Mouse (Mus musculus) ovary, postnatal 36 days (tissue): Measurements from ENCODE around the gene Plekhg6.

ENCODE experiments used
- DNase-seq: peaks from one replicate; pipeline ENCODE4 v3.0.0; 2022; ENCODE audit warnings: low spot score, mixed read lengths

Plekhg6 gene

DNA sequence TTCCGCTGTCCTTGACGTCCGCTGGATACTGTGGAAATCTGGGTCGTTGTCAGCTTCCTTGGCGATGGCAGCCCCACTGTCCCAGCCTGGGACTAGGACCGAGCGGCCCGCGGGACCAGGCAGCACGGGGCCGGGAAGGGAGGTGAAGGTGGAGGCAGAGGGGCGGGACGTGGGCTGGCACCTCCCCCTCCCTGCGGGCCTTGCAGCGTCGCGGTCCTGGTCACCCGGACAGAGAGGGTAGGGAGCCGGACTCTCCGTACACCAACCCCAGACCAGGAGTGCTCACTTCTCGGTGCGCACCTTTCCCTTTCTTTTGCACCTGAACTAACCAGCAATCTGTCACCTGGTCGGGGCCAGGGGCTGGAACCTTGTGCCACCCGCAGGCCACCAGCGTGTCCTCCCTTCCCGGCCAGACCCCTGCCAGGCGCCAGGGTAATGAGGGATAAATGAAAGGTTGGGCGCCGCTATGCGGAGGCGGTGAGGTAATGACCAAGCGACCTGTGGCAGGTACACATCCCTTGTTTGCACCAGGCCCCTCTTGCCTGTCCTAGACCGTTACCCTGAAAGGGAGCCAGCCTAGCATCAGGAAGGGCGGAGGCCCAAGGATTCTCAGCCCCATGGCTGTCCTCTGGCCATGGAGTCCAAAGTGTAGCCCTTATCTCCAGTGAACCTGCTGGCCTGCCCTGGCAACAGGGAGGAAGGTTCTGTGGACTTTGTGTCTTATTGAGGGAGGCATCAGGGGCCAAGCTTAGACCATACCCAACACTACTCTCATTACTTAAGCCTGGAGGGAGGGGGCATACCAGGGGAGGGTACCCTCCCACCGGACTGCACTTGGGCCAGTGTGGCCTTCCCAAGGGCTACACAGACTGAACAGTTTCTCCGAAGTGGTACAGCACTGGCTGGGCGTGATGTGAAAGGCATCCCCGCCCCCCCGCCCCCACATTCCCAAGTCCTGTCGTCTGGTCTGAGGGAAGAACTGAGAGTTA lies at the start of gene Plekhg6:
Plekhg6 (minus strand) TSS at position 422 of the 989 bp plus-strand sequence.
- DNase-seq: peak; percentile 43

DNA sequence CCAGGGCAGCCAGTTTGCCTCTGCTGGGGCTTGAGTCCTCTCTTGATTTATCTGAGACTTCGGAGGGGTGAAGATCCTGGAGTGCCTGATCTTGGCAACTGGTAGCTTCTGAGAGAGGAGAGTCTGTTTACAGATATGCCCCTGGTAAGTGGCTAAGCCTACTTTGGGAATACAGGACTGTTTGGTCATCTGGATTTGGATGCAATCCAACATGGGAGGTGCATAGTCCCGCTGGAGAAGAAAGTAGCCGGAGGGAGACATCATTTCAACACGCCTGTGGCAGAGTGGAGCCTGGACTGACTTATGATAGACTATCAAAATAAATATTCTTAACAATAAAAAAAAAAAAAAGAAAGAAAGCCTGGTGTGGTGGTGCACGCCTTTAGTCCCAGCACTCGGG lies 49.1 kb upstream of the Plekhg6 start:
- no peak for DNase-seq

DNA sequence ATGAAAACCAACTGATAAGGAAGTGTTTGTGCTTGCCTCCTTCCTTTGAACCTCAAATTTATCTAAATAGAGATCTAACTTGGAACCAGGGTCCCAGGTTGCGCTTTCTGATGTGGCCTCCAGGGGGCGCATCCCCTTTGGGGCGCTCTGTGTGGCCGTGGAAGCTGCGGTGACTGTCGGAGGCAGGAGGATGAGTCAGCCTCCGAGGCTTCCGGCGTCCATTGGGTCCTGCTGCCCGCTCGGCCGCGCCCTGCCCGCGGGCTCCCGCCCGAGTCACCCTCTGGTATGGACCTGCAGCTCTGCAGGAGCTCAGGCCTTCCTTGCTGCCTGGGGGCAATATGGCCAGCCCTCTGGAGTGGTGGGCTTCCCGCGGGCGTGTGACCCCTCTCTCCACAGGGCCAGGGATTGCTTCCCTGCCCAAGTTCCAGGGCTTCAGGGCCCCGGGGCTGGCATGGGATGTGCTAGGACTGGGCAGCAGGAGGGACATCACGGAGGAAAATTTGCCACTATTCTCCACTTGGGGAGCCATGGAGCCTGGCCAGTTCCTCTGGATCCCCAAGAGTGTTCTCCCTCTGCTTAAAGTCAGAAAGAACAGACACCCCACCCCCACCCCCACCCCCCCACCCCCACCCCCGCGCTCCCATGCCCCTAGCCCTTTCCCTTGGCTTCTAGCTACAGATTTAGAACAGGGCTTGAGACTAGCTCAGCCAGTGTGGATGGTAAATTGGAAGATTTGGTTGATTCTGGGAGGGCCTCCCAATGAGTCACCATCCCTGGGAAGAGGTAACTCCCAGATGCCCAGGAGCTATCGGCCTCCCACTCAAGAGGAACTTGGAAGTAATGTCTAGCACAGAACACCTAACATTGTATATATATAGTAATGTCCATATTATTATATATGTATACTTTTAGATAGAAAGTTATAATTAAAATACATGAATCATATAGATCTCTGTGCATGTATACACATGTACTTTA lies 46.1 kb upstream of the Plekhg6 start:
- peak; percentile 79 for DNase-seq

- no peak for DNase-seq
These were observed 44.9 kb upstream of the Plekhg6 start for GRCm38 (mm10) chr6:125425205-125426090.

GRCm38 (mm10) chr6:125424156-125424555 lies 43.6 kb upstream of the Plekhg6 start:
- no peak for DNase-seq

- no peak for DNase-seq
These were observed 42.9 kb upstream of the Plekhg6 start for GRCm38 (mm10) chr6:125423507-125423906.

DNA sequence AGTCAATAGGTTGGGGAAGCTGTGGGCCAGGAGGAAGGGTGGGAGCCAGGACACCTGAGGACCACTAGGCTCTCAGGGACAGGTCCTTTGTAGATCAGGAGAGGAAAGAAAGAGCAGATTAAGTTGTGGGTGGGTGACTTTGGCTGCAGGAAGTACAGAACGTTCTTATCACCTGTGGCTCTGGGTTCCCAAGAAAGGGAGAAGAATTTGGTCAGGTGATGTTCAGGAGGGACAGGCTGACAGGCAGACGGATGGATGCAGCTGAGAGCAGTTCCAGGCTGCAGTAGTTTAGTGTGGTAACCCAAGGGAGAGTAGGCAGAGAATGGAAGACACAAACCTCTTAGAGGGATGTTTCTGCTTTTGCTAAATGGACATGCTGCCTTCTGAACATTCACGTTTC lies 42.5 kb upstream of the Plekhg6 start:
- no peak for DNase-seq

GRCm38 (mm10) chr6:125422051-125422822 lies 41.6 kb upstream of the Plekhg6 start:
- DNase-seq: peak; percentile 76

GRCm38 (mm10) chr6:125420458-125421063 lies 40.0 kb upstream of the Plekhg6 start:
- no peak for DNase-seq

DNA sequence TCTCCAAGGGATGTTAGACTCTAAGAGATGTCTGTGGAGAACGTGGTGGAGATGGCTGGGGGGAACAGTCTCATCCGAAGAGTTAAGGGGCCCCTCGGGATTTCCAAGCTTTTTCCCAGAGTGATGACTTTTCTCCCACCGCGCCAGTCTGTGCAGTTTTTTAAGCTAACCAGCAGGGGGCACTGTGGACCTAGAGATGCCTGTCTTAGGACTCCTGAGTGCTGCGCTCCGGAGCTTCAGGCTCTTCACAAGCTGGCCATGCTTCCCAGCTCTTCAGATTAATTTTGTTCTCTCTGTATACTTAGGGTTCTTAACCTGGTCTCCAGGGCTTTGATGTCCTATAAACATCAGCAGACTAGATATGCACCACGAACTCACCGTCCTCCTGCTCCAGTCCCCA lies 38.2 kb upstream of the Plekhg6 start:
- DNase-seq: peak; percentile 71

GRCm38 (mm10) chr6:125413326-125413725 lies 32.7 kb upstream of the Plekhg6 start:
- no peak for DNase-seq

- DNase-seq: no peak
These were observed 31.1 kb upstream of the Plekhg6 start for GRCm38 (mm10) chr6:125411661-125412060.

DNA sequence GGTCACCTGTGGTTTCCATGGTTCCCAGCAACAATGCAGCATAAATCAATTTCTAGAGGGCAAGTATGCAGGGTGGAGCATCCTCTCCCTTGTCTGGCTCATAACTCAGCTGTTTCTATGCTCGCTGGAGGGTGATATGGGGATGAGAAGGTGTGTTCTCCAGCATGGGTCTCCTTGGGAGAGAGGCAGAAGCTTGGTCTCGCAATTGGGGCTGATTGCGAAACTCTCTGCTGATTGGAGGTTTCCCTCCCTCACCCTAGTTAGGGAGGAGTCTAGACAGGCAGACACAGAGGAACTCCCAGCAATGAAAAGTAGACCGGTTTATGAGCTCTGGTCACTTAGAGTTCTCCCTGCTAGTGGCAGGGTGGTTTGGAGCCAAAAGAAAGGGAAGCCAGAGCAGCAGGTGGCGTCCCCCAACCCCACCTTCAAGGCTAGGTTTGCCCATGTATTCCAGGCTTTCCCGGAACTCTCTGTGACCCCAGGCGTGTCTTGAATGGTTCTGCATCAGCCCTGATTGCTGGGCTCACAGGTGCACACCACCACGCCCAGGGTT lies 30.5 kb upstream of the Plekhg6 start:
- no peak for DNase-seq

- no peak for DNase-seq
These were observed 30.0 kb upstream of the Plekhg6 start for GRCm38 (mm10) chr6:125410551-125410950.

DNA sequence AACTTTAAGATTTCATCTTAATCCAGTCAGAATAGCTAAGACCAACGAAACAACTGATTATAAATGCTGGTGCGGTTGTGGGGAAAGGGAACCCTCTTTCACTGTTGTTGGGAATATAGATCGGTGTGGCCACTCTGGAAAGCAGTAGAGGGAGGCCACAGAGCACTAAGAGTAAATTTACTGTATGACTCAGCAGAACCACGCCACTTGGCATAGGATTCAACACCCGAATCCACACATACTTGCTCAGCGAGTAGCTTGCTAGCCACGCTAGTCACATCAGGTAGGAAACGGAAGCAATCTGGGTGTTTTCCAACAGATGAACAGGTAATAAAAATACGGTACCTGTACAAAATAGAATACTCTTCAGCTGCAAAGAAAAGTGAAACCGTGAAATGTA lies 27.1 kb upstream of the Plekhg6 start:
- DNase-seq: no peak

DNA sequence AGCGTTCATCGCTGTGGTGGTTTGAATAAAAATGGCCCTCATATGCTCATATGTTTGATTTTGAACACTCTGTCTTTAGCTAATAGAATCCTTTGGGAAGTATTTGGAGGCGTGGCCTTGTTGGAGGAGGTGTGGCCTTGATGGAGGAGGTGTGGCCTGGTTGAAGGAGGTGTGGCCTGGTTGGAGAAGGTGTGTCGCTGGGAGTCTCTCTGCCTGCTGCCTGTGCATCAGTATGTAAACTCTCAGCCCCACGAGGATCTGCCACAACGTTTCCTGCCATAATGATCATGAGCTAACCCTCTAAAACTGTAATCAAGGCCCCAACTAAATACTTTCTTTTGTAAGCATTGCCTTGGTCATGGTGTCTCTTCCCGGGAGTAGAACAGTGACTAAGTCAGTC lies 26.6 kb upstream of the Plekhg6 start:
- DNase-seq: no peak

- DNase-seq: no peak
These were observed 25.1 kb upstream of the Plekhg6 start for GRCm38 (mm10) chr6:125405461-125406382.

DNA sequence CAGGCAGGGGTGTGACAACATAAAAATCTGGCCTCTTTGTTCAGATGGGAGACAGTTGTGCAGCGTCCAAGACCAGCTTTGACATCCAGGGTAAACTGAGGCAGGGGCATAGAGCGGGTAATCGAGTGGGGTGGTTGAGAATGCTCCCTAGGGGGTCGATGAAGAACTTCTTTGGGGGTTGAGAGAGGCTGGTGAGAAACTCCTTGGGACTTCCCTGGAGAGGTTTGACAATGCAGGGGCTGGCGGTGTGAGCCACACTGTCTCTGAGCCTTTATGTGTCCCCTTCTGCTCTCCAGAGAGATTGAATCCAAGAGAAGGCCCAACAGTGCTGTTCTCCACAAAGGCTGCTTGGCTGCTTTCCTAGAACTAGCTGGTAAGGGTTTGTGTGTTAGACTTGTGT lies 9.3 kb upstream of the Plekhg6 start:
- no peak for DNase-seq

DNA sequence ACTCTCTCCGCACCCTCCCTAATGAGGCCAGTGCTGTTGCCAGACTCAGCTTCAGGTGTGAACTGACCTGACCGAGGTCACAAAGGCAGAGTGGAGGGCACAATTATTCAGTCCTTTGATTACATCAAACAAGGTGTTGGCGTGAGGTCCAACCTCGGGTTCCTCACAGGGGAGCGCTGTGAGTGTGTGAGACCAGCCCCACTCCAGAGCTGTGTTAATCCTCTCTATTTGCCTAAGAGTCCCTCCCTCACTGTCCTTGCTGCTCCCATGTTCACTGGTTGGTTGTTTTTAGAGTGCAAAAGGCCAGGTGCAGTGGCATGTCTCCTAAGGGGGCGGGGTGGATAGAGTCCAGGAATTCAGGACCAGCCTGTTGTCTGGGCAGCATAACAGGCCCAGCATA lies 5.5 kb upstream of the Plekhg6 start:
- DNase-seq: no peak
